Mouse (Mus musculus) stomach, embryonic 14.5 days (tissue): Measurements from ENCODE around the gene Ppard. TPM values are rescaled to one million over a fixed set of nuclear protein-coding genes. Genes with fewer than 3 reads are reported as not detected.
"Not testable (repeated sequence)": the region's sequence is repeated elsewhere in the genome, so short reads cannot be mapped to it uniquely, and the experiment has no call there.

Source experiments
- ATAC-seq: fragments of 200-750 bp; cut with Nextera tagmentation; 2 replicates; pipeline ENCODE4 v1.8.0; 2017; ENCODE audit warnings: low read depth, moderate TSS enrichment; ENCODE audit not compliant: insufficient number of reproducible peaks, insufficient read depth, low FRiP score
- H3K27ac ChIP-seq: fragments of 300-500 bp; sonication (generic); 2 replicates; pipeline ENCODE4 v1.5.1; 2014; ENCODE audit warnings: mild to moderate bottlenecking, low read length, moderate library complexity, mixed read lengths
- H3K27me3 ChIP-seq: fragments of 300-500 bp; sonication (generic); 2 replicates; pipeline ENCODE4 v1.6.1; 2014; ENCODE audit warnings: low read length, control low read depth, mixed read lengths; ENCODE audit not compliant: control insufficient read depth, insufficient read depth
- H3K36me3 ChIP-seq: fragments of 300-500 bp; sonication (generic); 2 replicates; pipeline ENCODE4 v1.6.1; 2014; ENCODE audit warnings: mild to moderate bottlenecking, control low read depth, low read length, moderate library complexity, mixed read lengths; ENCODE audit not compliant: control insufficient read depth, insufficient read depth
- H3K4me1 ChIP-seq: fragments of 300-500 bp; sonication (generic); 2 replicates; pipeline ENCODE4 v1.6.1; 2014; ENCODE audit warnings: low read length, control low read depth, mixed read lengths; ENCODE audit not compliant: control insufficient read depth, insufficient read depth
- H3K4me2 ChIP-seq: fragments of 300-500 bp; sonication (generic); replicated peaks from 2 replicates; pipeline ENCODE4 v1.6.1; 2014; ENCODE audit warnings: low read depth, low read length, control low read depth
- H3K4me3 ChIP-seq: fragments of 300-500 bp; sonication (generic); 2 replicates; pipeline ENCODE4 v1.5.1; 2014; ENCODE audit warnings: low read depth, low read length, control low read depth
- H3K9ac ChIP-seq: fragments of 300-500 bp; sonication (generic); replicated peaks from 2 replicates; pipeline ENCODE4 v1.6.1; 2014; ENCODE audit warnings: low read depth, mild to moderate bottlenecking, control low read depth, low read length, moderate library complexity, mixed read lengths
- H3K9me3 ChIP-seq: fragments of 300-500 bp; sonication (generic); 2 replicates; pipeline ENCODE4 v1.6.1; 2016; ENCODE audit warnings: low read depth, low read length, control low read depth; ENCODE audit not compliant: control insufficient read depth
- WGBS: fragments of 180-500 bp; shearing (Covaris S2); extraction: QIAGEN DNeasy Blood & Tissue Kit; methylation state at CpG from one replicate; pipeline ENCODE4 v1.1.7; 2014; 5-methylcytosine and 5-hydroxymethylcytosine counted together
- polyA plus RNA-seq: library from polyadenylated mRNA; unstranded; fragments of >200 nt; fragmentation: Nextera tagmentation; extraction: Ambion mirVana; gene quantifications from 2 replicates; pipeline ENCODE4 v1.2.1, GENCODE M21; 2014

The Ppard gene
- polyA plus RNA-seq, 1 experiment from 2014 or later, result 3.4 TPM

GRCm38 (mm10) chr17:28329503-28330231 lies 97.2 kb downstream of the Ppard start:
- Histone ChIP-seq H3K27ac (peak overlapping the region; percentile 97), H3K4me1 (peaks cover 38% of the 10 kb centered on the region), H3K4me2 (peak overlapping the region; percentile 97), H3K36me3 (peaks cover 44% of the 10 kb centered on the region), H3K9me3 (no peaks in the 10 kb centered on the region), H3K4me3 (peak overlapping the region; percentile 93), H3K27me3 (no peaks in the 10 kb centered on the region), H3K9ac (peak overlapping the region; percentile 99)
- WGBS, result 5% methylated on average over 4 of the region's 4 CpGs
- ATAC-seq, result no peak

GRCm38 (mm10) chr17:28330232-28330546 lies 97.7 kb downstream of the Ppard start:
- peak overlapping the region; percentile 93 for H3K4me3 ChIP-seq
- peaks cover 46% of the 10 kb centered on the region for H3K36me3 ChIP-seq
- H3K9ac ChIP-seq, result no peak overlapping the region
- 23% methylated on average over 2 of the region's 2 CpGs for WGBS
- H3K27ac ChIP-seq, result peak overlapping the region; percentile 97; the same call in 1 of the 2 replicates
- no peaks in the 10 kb centered on the region for H3K9me3 ChIP-seq
- peaks cover 40% of the 10 kb centered on the region for H3K4me1 ChIP-seq
- ATAC-seq, result no peak
- H3K4me2 ChIP-seq, result peak overlapping the region; percentile 97
- H3K27me3 ChIP-seq, result no peaks in the 10 kb centered on the region

- H3K4me3 ChIP-seq, ATAC-seq, H3K27me3 ChIP-seq, H3K9ac ChIP-seq, H3K27ac ChIP-seq, H3K9me3 ChIP-seq, H3K4me2 ChIP-seq: not testable (repeated sequence)
- WGBS, result 45% methylated on average over 6 of the region's 8 CpGs
- H3K36me3 ChIP-seq, result peaks cover 50% of the 10 kb centered on the region
- peaks cover 40% of the 10 kb centered on the region for H3K4me1 ChIP-seq
Observed at GRCm38 (mm10) chr17:28330590-28330989, 98.1 kb downstream of the Ppard start.

GRCm38 (mm10) chr17:28331241-28332112 lies 99.0 kb downstream of the Ppard start:
- H3K9me3 ChIP-seq, result no peaks in the 10 kb centered on the region
- H3K4me2 ChIP-seq, result no peak overlapping the region
- no peaks in the 10 kb centered on the region for H3K27me3 ChIP-seq
- no peak for ATAC-seq
- H3K9ac ChIP-seq, result no peak overlapping the region
- H3K27ac ChIP-seq, result peak overlapping the region; percentile 69; the same call in 1 of the 2 replicates
- 30% methylated on average over 7 of the region's 7 CpGs for WGBS
- peaks cover 40% of the 10 kb centered on the region for H3K4me1 ChIP-seq
- no peak overlapping the region for H3K4me3 ChIP-seq
- peaks cover 56% of the 10 kb centered on the region for H3K36me3 ChIP-seq

- Histone ChIP-seq H3K4me1 (peaks cover 36% of the 10 kb centered on the region), H3K9ac (no peak overlapping the region), H3K27ac (peak overlapping the region; percentile 69), H3K27me3 (no peaks in the 10 kb centered on the region), H3K36me3 (peaks cover 59% of the 10 kb centered on the region), H3K4me2 (no peak overlapping the region), H3K9me3 (no peaks in the 10 kb centered on the region), H3K4me3 (no peak overlapping the region)
- ATAC-seq, result no peak
- 53% methylated on average over 13 of the region's 13 CpGs for WGBS
Observed at GRCm38 (mm10) chr17:28332113-28332914, 99.8 kb downstream of the Ppard start.

- Histone ChIP-seq H3K4me3 (no peak overlapping the region), H3K36me3 (peaks cover 66% of the 10 kb centered on the region), H3K9me3 (no peaks in the 10 kb centered on the region), H3K4me1 (peaks cover 30% of the 10 kb centered on the region), H3K9ac (no peak overlapping the region), H3K27ac (peak overlapping the region; percentile 69), H3K4me2 (0 out of 2 replicates have a peak overlapping the region, but pooled peaks have one; percentile 6), H3K27me3 (no peaks in the 10 kb centered on the region)
- no peak for ATAC-seq
- WGBS, result 40% methylated on average over 31 of the region's 31 CpGs
Observed at GRCm38 (mm10) chr17:28332915-28333546, 100.5 kb downstream of the Ppard start.

GRCm38 (mm10) chr17:28335267-28335666 lies 102.8 kb downstream of the Ppard start:
- no peak overlapping the region for H3K9ac ChIP-seq
- H3K27me3 ChIP-seq, result no peaks in the 10 kb centered on the region
- peaks cover 76% of the 10 kb centered on the region for H3K36me3 ChIP-seq
- 67% methylated on average over 10 of the region's 10 CpGs for WGBS
- peaks cover 32% of the 10 kb centered on the region for H3K4me1 ChIP-seq
- no peak overlapping the region for H3K27ac ChIP-seq
- no peaks in the 10 kb centered on the region for H3K9me3 ChIP-seq
- H3K4me3 ChIP-seq, result no peak overlapping the region
- ATAC-seq, result no peak
- H3K4me2 ChIP-seq, result no peak overlapping the region

GRCm38 (mm10) chr17:28337547-28337946 lies 105.0 kb downstream of the Ppard start:
- no peak overlapping the region for H3K4me2 ChIP-seq
- ATAC-seq, result no peak
- no peak overlapping the region for H3K27ac ChIP-seq
- WGBS, result 85% methylated on average over 7 of the region's 7 CpGs
- H3K36me3 ChIP-seq, result peaks cover 57% of the 10 kb centered on the region
- no peaks in the 10 kb centered on the region for H3K27me3 ChIP-seq
- no peaks in the 10 kb centered on the region for H3K9me3 ChIP-seq
- peaks cover 46% of the 10 kb centered on the region for H3K4me1 ChIP-seq
- H3K9ac ChIP-seq, result no peak overlapping the region
- no peak overlapping the region for H3K4me3 ChIP-seq
